Mouse (Mus musculus) thymus, adult 2 months (tissue): ENCODE measurements around the gene Slc16a9.

Experiments
- CTCF ChIP-seq: fragments of 200-500 bp; IDR thresholded peaks from 2 replicates; pipeline ENCODE4 v1.5.1; 2012; ENCODE audit warnings: mild to moderate bottlenecking, control low read depth, low read length, moderate library complexity, borderline replicate concordance; ENCODE audit not compliant: control insufficient read depth, poor library complexity, insufficient read depth; ENCODE audit errors: extremely low read depth
- POLR2A ChIP-seq: fragments of 200-500 bp; IDR thresholded peaks from 2 replicates; pipeline ENCODE4 v1.6.1; 2012; ENCODE audit warnings: mild to moderate bottlenecking, low read length, control low read depth, moderate library complexity; ENCODE audit not compliant: control insufficient read depth, poor library complexity, insufficient read depth; ENCODE audit errors: extremely low read depth

GRCm38 (mm10) chr10:70237936-70238335, 7.0 kb upstream of the Slc16a9 start:
- TF ChIP-seq POLR2A (no peak), CTCF (no peak)
